Mouse (Mus musculus) heart, postnatal 0 days (tissue): ENCODE data around the gene Tmem168.

Source experiments
- CTCF ChIP-seq: IDR thresholded peaks from 2 replicates; pipeline ENCODE4 v1.5.1; 2016; ENCODE audit warnings: antibody characterized with exemption, control low read depth, low read depth
- EP300 ChIP-seq: IDR thresholded peaks from 2 replicates; pipeline ENCODE4 v1.6.1; 2016; ENCODE audit warnings: antibody characterized with exemption, low read depth

- TF ChIP-seq CTCF (no peak), EP300 (no peak)
Measured at GRCm38 (mm10) chr6:13614568-13614967, 6.7 kb upstream of the Tmem168 start.
